Mouse (Mus musculus) MEL (cell line): ENCODE measurements at regions not wholly inside any gene's neighbourhood (a gene's known extent, or its start where the extent isn't known, plus 50 kb on each side); places are given as distances from the start of the nearest gene placed in this dataset.

Source experiments
- DNase-seq: peaks from one replicate; pipeline ENCODE4 v3.0.0; 2011; ENCODE audit warnings: low read depth, low spot score
- H3K27ac ChIP-seq: 2 replicates; pipeline ENCODE4 v1.5.1; 2012; ENCODE audit warnings: low read depth, mild to moderate bottlenecking, control low read depth, low read length, moderate library complexity; ENCODE audit not compliant: control insufficient read depth
- H3K27me3 ChIP-seq, 2 experiments: fragments of 150-350 bp in 1 of 2; sonication (generic) in 1 of 2; 2 replicates each; pipeline ENCODE4 v1.6.1; 2012; ENCODE audit warnings: low read length in 2 of 2, mild to moderate bottlenecking in 2 of 2, improper control_type of control experiment in 1 of 2, moderate library complexity in 1 of 2; ENCODE audit not compliant: insufficient read depth in 2 of 2, control insufficient read depth in 1 of 2
- H3K36me3 ChIP-seq, 2 experiments: 2 replicates each; pipeline ENCODE4 v1.6.1; 2012 to 2014; ENCODE audit warnings: low read length in 2 of 2, improper control_type of control experiment in 1 of 2, inconsistent platforms in 1 of 2, mild to moderate bottlenecking in 1 of 2; ENCODE audit not compliant: insufficient read depth in 2 of 2, control insufficient read depth in 1 of 2
- H3K4me1 ChIP-seq, 2 experiments: fragments of 150-350 bp in 1 of 2; sonication (generic) in 1 of 2; 2 replicates each; pipeline ENCODE4 v1.6.1; 2012; ENCODE audit warnings: low read length in 2 of 2, improper control_type of control experiment in 1 of 2, mild to moderate bottlenecking in 1 of 2; ENCODE audit not compliant: insufficient read depth in 2 of 2, control insufficient read depth in 1 of 2
- H3K4me3 ChIP-seq, 2 experiments: fragments of 150-350 bp in 1 of 2; sonication (generic) in 1 of 2; 2 replicates each; pipeline ENCODE4 v1.5.1; 2012; ENCODE audit warnings: low read depth in 2 of 2, low read length in 2 of 2, mild to moderate bottlenecking in 2 of 2, moderate library complexity in 2 of 2, control low read depth in 1 of 2, improper control_type of control experiment in 1 of 2; ENCODE audit not compliant: control insufficient read depth in 1 of 2, insufficient read depth in 1 of 2
- H3K79me2 ChIP-seq: 2 replicates; pipeline ENCODE4 v1.6.1; 2012; ENCODE audit warnings: mild to moderate bottlenecking, low read length, moderate library complexity; ENCODE audit not compliant: control insufficient read depth, poor library complexity, insufficient read depth
- H3K9ac ChIP-seq: 2 replicates; pipeline ENCODE4 v1.6.1; 2012; ENCODE audit warnings: low read depth, mild to moderate bottlenecking, control low read depth, low read length, moderate library complexity; ENCODE audit not compliant: control insufficient read depth, poor library complexity, severe bottlenecking
- H3K9me3 ChIP-seq: fragments of 150-350 bp; sonication (generic); replicated peaks from 2 replicates; pipeline ENCODE4 v1.6.1; 2012; ENCODE audit warnings: mild to moderate bottlenecking, low read length, improper control_type of control experiment, moderate library complexity; ENCODE audit not compliant: insufficient read depth
- BHLHE40 ChIP-seq: IDR thresholded peaks from 2 replicates; pipeline ENCODE4 v1.6.1; 2012; ENCODE audit warnings: low read depth, mild to moderate bottlenecking, inconsistent platforms, low read length, improper control_type of control experiment, borderline replicate concordance
- CHD1 ChIP-seq: IDR thresholded peaks from 2 replicates; pipeline ENCODE4 v1.6.1; 2012; ENCODE audit warnings: low read depth, mild to moderate bottlenecking, inconsistent platforms, low read length, improper control_type of control experiment
- CHD2 ChIP-seq: IDR thresholded peaks from 2 replicates; pipeline ENCODE4 v1.6.1; 2011; ENCODE audit warnings: low read length, improper control_type of control experiment
- CTCF ChIP-seq, 3 experiments: IDR thresholded peaks in 2 of 3; conservative IDR thresholded peaks in 1 of 3; 2 replicates each; pipeline ENCODE4 v1.5.1; 2011 to 2012; ENCODE audit warnings: low read length in 3 of 3, low read depth in 2 of 3, mild to moderate bottlenecking in 2 of 3, improper control_type of control experiment in 1 of 3, inconsistent platforms in 1 of 3, mixed read lengths in 1 of 3, moderate library complexity in 1 of 3; ENCODE audit not compliant: control insufficient read depth in 1 of 3, insufficient read depth in 1 of 3, poor library complexity in 1 of 3, severe bottlenecking in 1 of 3
- E2F4 ChIP-seq: IDR thresholded peaks from 2 replicates; pipeline ENCODE4 v1.6.1; 2011; ENCODE audit warnings: low read depth, low read length, improper control_type of control experiment, borderline replicate concordance
- ELF1 ChIP-seq: IDR thresholded peaks from 2 replicates; pipeline ENCODE4 v1.6.1; 2014; ENCODE audit warnings: low read depth, mild to moderate bottlenecking, inconsistent platforms, low read length, improper control_type of control experiment, moderate library complexity
- EP300 ChIP-seq, 2 experiments: IDR thresholded peaks; 2 replicates each; pipeline ENCODE4 v1.6.1; 2011; ENCODE audit warnings: improper control_type of control experiment in 2 of 2, low read length in 2 of 2, low read depth in 1 of 2, mild to moderate bottlenecking in 1 of 2
- GABPA ChIP-seq: IDR thresholded peaks from 2 replicates; pipeline ENCODE4 v1.6.1; 2012; ENCODE audit warnings: low read depth, mild to moderate bottlenecking, inconsistent platforms, low read length, improper control_type of control experiment, moderate library complexity
- GATA1 ChIP-seq: IDR thresholded peaks from 2 replicates; pipeline ENCODE4 v1.6.1; 2011; ENCODE audit warnings: low read depth, low read length, improper control_type of control experiment
- HCFC1 ChIP-seq: IDR thresholded peaks from 2 replicates; pipeline ENCODE4 v1.6.1; 2012; ENCODE audit warnings: low read depth, mild to moderate bottlenecking, inconsistent platforms, low read length, improper control_type of control experiment, moderate library complexity
- JUND ChIP-seq: IDR thresholded peaks from 2 replicates; pipeline ENCODE4 v1.6.1; 2011; ENCODE audit warnings: low read depth, mild to moderate bottlenecking, improper control_type of control experiment, low read length
- KAT2A ChIP-seq: conservative IDR thresholded peaks from 2 replicates; pipeline ENCODE4 v1.6.1; 2012; ENCODE audit warnings: low read depth, low read length, improper control_type of control experiment, inconsistent platforms
- MAFK ChIP-seq: IDR thresholded peaks from 2 replicates; pipeline ENCODE4 v1.6.1; 2011; ENCODE audit warnings: low read depth, mild to moderate bottlenecking, low read length, improper control_type of control experiment, borderline replicate concordance
- MXI1 ChIP-seq: IDR thresholded peaks from 2 replicates; pipeline ENCODE4 v1.6.1; 2011; ENCODE audit warnings: mild to moderate bottlenecking, low read depth, low read length, improper control_type of control experiment
- MYC ChIP-seq: IDR thresholded peaks from 2 replicates; pipeline ENCODE4 v1.6.1; 2011; ENCODE audit warnings: low read depth, mild to moderate bottlenecking, low read length, improper control_type of control experiment, moderate library complexity
- NELFE ChIP-seq: IDR thresholded peaks from 2 replicates; pipeline ENCODE4 v1.6.1; 2011; ENCODE audit warnings: low read depth, low read length, improper control_type of control experiment
- NRF1 ChIP-seq: IDR thresholded peaks from 2 replicates; pipeline ENCODE4 v1.6.1; 2014; ENCODE audit warnings: low read depth, mild to moderate bottlenecking, inconsistent platforms, low read length, improper control_type of control experiment, moderate library complexity; ENCODE audit not compliant: poor library complexity, insufficient read depth, severe bottlenecking
- RAD21 ChIP-seq: IDR thresholded peaks from 2 replicates; pipeline ENCODE4 v1.6.1; 2011; ENCODE audit warnings: mild to moderate bottlenecking, low read depth, low read length, improper control_type of control experiment
- SMC3 ChIP-seq: IDR thresholded peaks from 2 replicates; pipeline ENCODE4 v1.6.1; 2011; ENCODE audit warnings: low read depth, low read length, improper control_type of control experiment
- TBP ChIP-seq: IDR thresholded peaks from 2 replicates; pipeline ENCODE4 v1.8.0; 2011; ENCODE audit warnings: low read depth, low read length, improper control_type of control experiment
- USF2 ChIP-seq, 2 experiments: IDR thresholded peaks; 2 replicates each; pipeline ENCODE4 v1.6.1; 2011 to 2012; ENCODE audit warnings: improper control_type of control experiment in 2 of 2, low read length in 2 of 2, borderline replicate concordance in 1 of 2, inconsistent platforms in 1 of 2, low read depth in 1 of 2, mild to moderate bottlenecking in 1 of 2; ENCODE audit not compliant: insufficient read depth in 1 of 2
- ZC3H11A ChIP-seq: IDR thresholded peaks from 2 replicates; pipeline ENCODE4 v1.6.1; 2012; ENCODE audit warnings: low read depth, mild to moderate bottlenecking, inconsistent platforms, low read length, improper control_type of control experiment
- ZMIZ1 ChIP-seq: IDR thresholded peaks from 2 replicates; pipeline ENCODE4 v1.6.1; 2012; ENCODE audit warnings: low read depth, mild to moderate bottlenecking, inconsistent platforms, low read length, improper control_type of control experiment, moderate library complexity

GRCm38 (mm10) chr8:11071162-11071561 lies 62.9 kb upstream of the Irs2 start:
- Histone ChIP-seq H3K9me3 (no peaks in the 10 kb centered on the region), H3K27ac (no peak overlapping the region)
- TF ChIP-seq KAT2A, result no peak
- no peak for TF ChIP-seq TBP
- peak; percentile 30 for TF ChIP-seq RAD21
- TF ChIP-seq GABPA, result no peak
- peak; percentile 39 for TF ChIP-seq SMC3
- TF ChIP-seq CTCF (IDR thresholded peaks at IDR 0.05 in 2 of 3, conservative IDR thresholded peaks at IDR 0.05 in 1 of 3; ENCODE audit: control insufficient read depth in 1 of 3, insufficient read depth in 1 of 3, low read depth in 2 of 3, low read length in 3 of 3, poor library complexity in 1 of 3, severe bottlenecking in 1 of 3), result peak; percentile 26 to 39 (median 28); a peak in 5 of 6 replicates
- TF ChIP-seq JUND, result no peak
- peak; percentile 35 for TF ChIP-seq ZC3H11A
- TF ChIP-seq, all 39 proteins: peak for 4
- Histone ChIP-seq H3K79me2 (no peaks in the 10 kb centered on the region), H3K4me1 (no peaks in the 10 kb centered on the region), H3K27me3 (peaks cover 0 to 3% of the 10 kb centered on the region in 2 experiments; a peak in 2 of 4 replicates), H3K4me3 (no peak overlapping the region), H3K9ac (no peak overlapping the region), H3K36me3 (no peaks in the 10 kb centered on the region)
- DNase-seq, result no peak

GRCm38 (mm10) chr8:11067450-11067849 lies 59.2 kb upstream of the Irs2 start:
- Histone ChIP-seq H3K4me1 (no peaks in the 10 kb centered on the region), H3K79me2 (no peaks in the 10 kb centered on the region), H3K36me3 (no peaks in the 10 kb centered on the region), H3K27me3 (peaks cover 0 to 5% of the 10 kb centered on the region in 2 experiments; a peak in 2 of 4 replicates), H3K27ac (no peak overlapping the region), H3K4me3 (no peak overlapping the region), H3K9ac (no peak overlapping the region), H3K9me3 (no peaks in the 10 kb centered on the region)
- DNase-seq, result no peak
- no peak for TF ChIP-seq NRF1
- TF ChIP-seq MYC, result no peak
- no peak for TF ChIP-seq NELFE
- TF ChIP-seq GATA1, result no peak
- TF ChIP-seq ELF1, result no peak
- no peak for TF ChIP-seq USF2 (IDR thresholded peaks at IDR 0.05; ENCODE audit: borderline replicate concordance in 1 of 2, insufficient read depth in 1 of 2, low read depth in 1 of 2, low read length in 2 of 2)
- no peak for TF ChIP-seq E2F4
- TF ChIP-seq BHLHE40, result no peak
- TF ChIP-seq MAFK, result no peak
- TF ChIP-seq EP300 (IDR thresholded peaks at IDR 0.05; ENCODE audit: low read depth in 1 of 2, low read length in 2 of 2), result no peak
- no peak for TF ChIP-seq ZMIZ1
- TF ChIP-seq CHD1, result no peak
- no peak for TF ChIP-seq CHD2
- no peak for TF ChIP-seq HCFC1
- no peak for TF ChIP-seq TBP
- TF ChIP-seq GABPA, result no peak
- TF ChIP-seq MXI1, result no peak
